Mouse (Mus musculus): ENCODE data around the gene Tmem199. TPM values are rescaled to one million over a fixed set of nuclear protein-coding genes. Genes with fewer than 3 reads are reported as not detected.

Tmem199 gene
- polyA plus RNA-seq, 1 experiment from 2014 or later, result 41.5 TPM

GRCm38 (mm10) chr11:78471326-78472103, 40.5 kb downstream of the Tmem199 start:
- 0 out of 2 replicates have a peak, but pooled peaks cover 10% of the 10 kb centered on the region for H3K36me3 ChIP-seq
- no peak for ATAC-seq (ENCODE audit: insufficient number of reproducible peaks, low FRiP score, low TSS enrichment, low read depth)
- no peak overlapping the region for H3K4me3 ChIP-seq (replicated peaks)
- H3K4me2 ChIP-seq (replicated peaks), result no peak overlapping the region
- no peak overlapping the region for H3K27ac ChIP-seq (replicated peaks)
- H3K9me3 ChIP-seq (replicated peaks), result no peaks in the 10 kb centered on the region
- H3K4me1 ChIP-seq, result peaks cover 6% of the 10 kb centered on the region
- no peak overlapping the region for H3K9ac ChIP-seq
- no peaks in the 10 kb centered on the region for H3K27me3 ChIP-seq
- WGBS, result 91% methylated on average over 10 of the region's 10 CpGs

- Histone ChIP-seq H3K4me3 (replicated peaks) (no peak overlapping the region), H3K4me1 (peaks cover 17% of the 10 kb centered on the region), H3K9me3 (replicated peaks) (no peaks in the 10 kb centered on the region), H3K9ac (no peak overlapping the region), H3K4me2 (replicated peaks) (no peak overlapping the region), H3K27me3 (no peaks in the 10 kb centered on the region), H3K27ac (replicated peaks) (no peak overlapping the region), H3K36me3 (0 out of 2 replicates have a peak, but pooled peaks cover 10% of the 10 kb centered on the region)
- ATAC-seq (ENCODE audit: insufficient number of reproducible peaks, low FRiP score, low TSS enrichment, low read depth), result no peak
- WGBS, result 34% methylated on average over 3 of the region's 3 CpGs
These were observed 44.0 kb downstream of the Tmem199 start for GRCm38 (mm10) chr11:78467932-78468331.

GRCm38 (mm10) chr11:78467515-78467914, 44.5 kb downstream of the Tmem199 start:
- Histone ChIP-seq H3K27me3 (no peaks in the 10 kb centered on the region), H3K9me3 (replicated peaks) (no peaks in the 10 kb centered on the region), H3K4me2 (replicated peaks) (no peak overlapping the region), H3K4me1 (peaks cover 17% of the 10 kb centered on the region), H3K27ac (replicated peaks) (no peak overlapping the region), H3K9ac (no peak overlapping the region), H3K36me3 (0 out of 2 replicates have a peak, but pooled peaks cover 10% of the 10 kb centered on the region), H3K4me3 (replicated peaks) (no peak overlapping the region)
- ATAC-seq (ENCODE audit: insufficient number of reproducible peaks, low FRiP score, low TSS enrichment, low read depth), result no peak
- WGBS, result 79% methylated on average over 7 of the region's 7 CpGs

GRCm38 (mm10) chr11:78466242-78466912, 45.6 kb downstream of the Tmem199 start:
- H3K27ac ChIP-seq (replicated peaks), result peak overlapping the region; percentile 96
- WGBS, result 63% methylated on average over 23 of the region's 23 CpGs
- ATAC-seq (ENCODE audit: insufficient number of reproducible peaks, low FRiP score, low TSS enrichment, low read depth), result no peak
- peak overlapping the region; percentile 84; the same call in 1 of the 2 replicates for H3K9ac ChIP-seq
- H3K4me2 ChIP-seq (replicated peaks), result peak overlapping the region; percentile 88
- 0 out of 2 replicates have a peak, but pooled peaks cover 3% of the 10 kb centered on the region for H3K36me3 ChIP-seq
- H3K9me3 ChIP-seq (replicated peaks), result no peaks in the 10 kb centered on the region
- H3K4me1 ChIP-seq, result peaks cover 17% of the 10 kb centered on the region
- no peaks in the 10 kb centered on the region for H3K27me3 ChIP-seq
- H3K4me3 ChIP-seq (replicated peaks), result peak overlapping the region; percentile 75

- H3K9ac ChIP-seq, result peak within 1 kb of the TSS; percentile 84
- H3K9me3 ChIP-seq (replicated peaks), result no peaks in the 10 kb centered on the region
- peaks cover 17% of the 10 kb centered on the region for H3K4me1 ChIP-seq
- ATAC-seq (ENCODE audit: insufficient number of reproducible peaks, low FRiP score, low TSS enrichment, low read depth), result peak; percentile 93
- H3K27ac ChIP-seq (replicated peaks), result peak within 1 kb of the TSS; percentile 96
- H3K4me2 ChIP-seq (replicated peaks), result peak within 1 kb of the TSS; percentile 88
- H3K36me3 ChIP-seq, result no peaks in the 10 kb centered on the region
- H3K27me3 ChIP-seq, result no peaks in the 10 kb centered on the region
- under 1% methylated on average over 41 of the region's 41 CpGs for WGBS
- H3K4me3 ChIP-seq (replicated peaks), result peak within 1 kb of the TSS; percentile 75
These were observed 46.3 kb downstream of the Tmem199 start, which contains the start of gene Slc46a1 for GRCm38 (mm10) chr11:78465568-78466180. Slc46a1 (plus strand) TSS chr11:78465697.

- Histone ChIP-seq H3K4me3 (replicated peaks) (peak overlapping the region; percentile 75), H3K4me2 (replicated peaks) (peak overlapping the region; percentile 88), H3K27ac (replicated peaks) (peak overlapping the region; percentile 96), H3K9me3 (replicated peaks) (no peaks in the 10 kb centered on the region), H3K36me3 (no peaks in the 10 kb centered on the region), H3K27me3 (no peaks in the 10 kb centered on the region), H3K4me1 (peaks cover 17% of the 10 kb centered on the region), H3K9ac (peak overlapping the region; percentile 84; the same call in 1 of the 2 replicates)
- no peak for ATAC-seq (ENCODE audit: insufficient number of reproducible peaks, low FRiP score, low TSS enrichment, low read depth)
- 20% methylated on average over 9 of the region's 9 CpGs for WGBS
These were observed 46.9 kb downstream of the Tmem199 start for GRCm38 (mm10) chr11:78465116-78465515.

GRCm38 (mm10) chr11:78463286-78464036, 48.5 kb downstream of the Tmem199 start:
- H3K4me2 ChIP-seq (replicated peaks), result no peak overlapping the region
- H3K27ac ChIP-seq (replicated peaks), result no peak overlapping the region
- no peak for ATAC-seq (ENCODE audit: insufficient number of reproducible peaks, low FRiP score, low TSS enrichment, low read depth)
- no peaks in the 10 kb centered on the region for H3K27me3 ChIP-seq
- 65% methylated on average over 13 of the region's 13 CpGs for WGBS
- H3K4me3 ChIP-seq (replicated peaks), result no peak overlapping the region
- no peaks in the 10 kb centered on the region for H3K36me3 ChIP-seq
- no peak overlapping the region for H3K9ac ChIP-seq
- peaks cover 17% of the 10 kb centered on the region for H3K4me1 ChIP-seq
- no peaks in the 10 kb centered on the region for H3K9me3 ChIP-seq (replicated peaks)

- H3K4me3 ChIP-seq (replicated peaks), result no peak overlapping the region
- no peaks in the 10 kb centered on the region for H3K9me3 ChIP-seq (replicated peaks)
- no peak overlapping the region for H3K27ac ChIP-seq (replicated peaks)
- H3K4me1 ChIP-seq, result peaks cover 17% of the 10 kb centered on the region
- H3K27me3 ChIP-seq, result no peaks in the 10 kb centered on the region
- no peaks in the 10 kb centered on the region for H3K36me3 ChIP-seq
- no peak overlapping the region for H3K4me2 ChIP-seq (replicated peaks)
- 78% methylated on average over 5 of the region's 5 CpGs for WGBS
- H3K9ac ChIP-seq, result no peak overlapping the region
- ATAC-seq (ENCODE audit: insufficient number of reproducible peaks, low FRiP score, low TSS enrichment, low read depth), result no peak
These were observed 49.3 kb downstream of the Tmem199 start for GRCm38 (mm10) chr11:78462669-78463068.

- Histone ChIP-seq H3K27ac (replicated peaks) (no peak overlapping the region), H3K9ac (no peak overlapping the region), H3K4me1 (peaks cover 14% of the 10 kb centered on the region), H3K4me2 (replicated peaks) (no peak overlapping the region), H3K27me3 (no peaks in the 10 kb centered on the region), H3K4me3 (replicated peaks) (no peak overlapping the region), H3K36me3 (no peaks in the 10 kb centered on the region), H3K9me3 (replicated peaks) (no peaks in the 10 kb centered on the region)
- 77% methylated on average over 1 of the region's 1 CpGs for WGBS
- ATAC-seq (ENCODE audit: insufficient number of reproducible peaks, low FRiP score, low TSS enrichment, low read depth), result no peak
These were observed 50.1 kb downstream of the Tmem199 start for GRCm38 (mm10) chr11:78461894-78462293.

GRCm38 (mm10) chr11:78458740-78459139, 53.2 kb downstream of the Tmem199 start:
- no peaks in the 10 kb centered on the region for H3K36me3 ChIP-seq
- H3K9ac ChIP-seq, result no peak overlapping the region
- H3K9me3 ChIP-seq (replicated peaks), result no peaks in the 10 kb centered on the region
- no peak overlapping the region for H3K27ac ChIP-seq (replicated peaks)
- 82% methylated on average over 17 of the region's 17 CpGs for WGBS
- no peaks in the 10 kb centered on the region for H3K27me3 ChIP-seq
- no peak for ATAC-seq (ENCODE audit: insufficient number of reproducible peaks, low FRiP score, low TSS enrichment, low read depth)
- no peak overlapping the region for H3K4me2 ChIP-seq (replicated peaks)
- no peak overlapping the region for H3K4me3 ChIP-seq (replicated peaks)
- H3K4me1 ChIP-seq, result no peaks in the 10 kb centered on the region

All from embryonic facial prominence, embryonic 15.5 days (tissue).